Mouse (Mus musculus) G1E (cell line): ENCODE measurements around the gene Gmpr. TPM values are rescaled to one million over a fixed set of nuclear protein-coding genes. Genes with fewer than 3 reads are reported as not detected.
A peak's percentile ranks its signal among the peaks of the same experiment; 100 is the strongest.

Experiments
- ATAC-seq: 2 replicates; pipeline ENCODE4 v1.8.0; 2016; ENCODE audit warnings: mild to moderate bottlenecking; ENCODE audit not compliant: insufficient number of reproducible peaks, poor library complexity, low FRiP score, severe bottlenecking; ENCODE audit errors: extremely low read depth
- DNase-seq: peaks from one replicate; pipeline ENCODE4 v3.0.0; 2012; ENCODE audit warnings: low spot score
- H3K27me3 ChIP-seq: 2 replicates; pipeline ENCODE4 v1.6.1; 2012; ENCODE audit warnings: mild to moderate bottlenecking, low read length, inconsistent platforms; ENCODE audit not compliant: insufficient read depth
- H3K36me3 ChIP-seq: replicated peaks from 2 replicates; pipeline ENCODE3; 2012; ENCODE audit warnings: mild to moderate bottlenecking, inconsistent platforms
- H3K4me1 ChIP-seq: 2 replicates; pipeline ENCODE4 v1.6.1; 2012; ENCODE audit warnings: low read depth, low read length, inconsistent platforms, mixed read lengths; ENCODE audit not compliant: insufficient read depth
- H3K4me3 ChIP-seq: 2 replicates; pipeline ENCODE4 v1.5.1; 2012; ENCODE audit warnings: low read depth, mild to moderate bottlenecking, inconsistent platforms, low read length, moderate library complexity, mixed read lengths
- H3K9me3 ChIP-seq: replicated peaks from 2 replicates; pipeline ENCODE4 v1.6.1; 2012; ENCODE audit warnings: inconsistent platforms
- CTCF ChIP-seq: IDR thresholded peaks from 2 replicates; pipeline ENCODE4 v1.5.1; 2012; ENCODE audit warnings: low read depth, low read length, inconsistent platforms, mixed read lengths
- GATA1 ChIP-seq: IDR thresholded peaks from 2 replicates; pipeline ENCODE4 v1.6.1; 2012; ENCODE audit warnings: borderline replicate concordance, low read length, inconsistent platforms, mixed read lengths
- GATA2 ChIP-seq: IDR thresholded peaks from 2 replicates; pipeline ENCODE4 v1.6.1; 2012; ENCODE audit warnings: low read depth, low read length, inconsistent platforms, borderline replicate concordance
- POLR2AphosphoS5 ChIP-seq: IDR thresholded peaks from 2 replicates; pipeline ENCODE4 v1.6.1; 2012; ENCODE audit warnings: low read depth, low read length, inconsistent platforms; ENCODE audit not compliant: insufficient replicate concordance
- TAL1 ChIP-seq: conservative IDR thresholded peaks from 2 replicates; pipeline ENCODE4 v1.6.1; 2012; ENCODE audit warnings: low read depth, low read length, inconsistent platforms, mixed read lengths
- polyA plus RNA-seq: library from polyadenylated mRNA; stranded (reverse); fragments of >175 nt; gene quantifications from 2 replicates; pipeline ENCODE4 v1.2.3, GENCODE M21; 2012
- total RNA-seq, 2 experiments: library from RNA; stranded (forward) in 1 of 2; stranded (reverse) in 1 of 2; fragments of 200-1000 nt in 1 of 2; fragments of >200 nt in 1 of 2; fragmentation: Nextera tagmentation in 1 of 2; gene quantifications; 2 replicates each; pipeline ENCODE4 v1.2.3; 2014 to 2017

Gmpr gene
- total and polyA plus RNA-seq, 3 experiments = 85.9 to 372 (median 309) TPM

DNA sequence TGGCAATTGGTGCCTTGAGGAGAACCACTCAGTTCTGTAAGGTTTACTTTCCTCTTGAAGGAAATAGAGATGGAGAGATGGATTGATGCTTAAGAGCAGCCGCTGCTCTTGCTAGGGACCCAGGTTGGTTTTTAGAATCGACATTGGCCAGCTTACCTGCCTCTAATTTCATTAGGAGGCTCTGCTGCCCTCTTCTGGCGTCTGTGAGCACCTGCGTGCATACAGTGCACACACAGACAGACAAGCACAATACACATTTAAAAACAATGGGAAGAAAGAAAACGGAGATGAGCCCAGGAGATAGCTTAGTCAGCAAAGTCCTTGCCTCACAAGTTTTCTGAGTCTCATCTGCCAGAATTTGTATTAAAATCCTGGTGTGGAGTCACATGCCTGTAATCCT lies 75.8 kb downstream of the Gmpr start:
- Histone ChIP-seq H3K4me3 (no peak overlapping the region), H3K9me3 (no peaks in the 10 kb centered on the region), H3K27me3 (no peaks in the 10 kb centered on the region), H3K4me1 (no peaks in the 10 kb centered on the region), H3K36me3 (peaks cover 23% of the 10 kb centered on the region)
- TF ChIP-seq POLR2AphosphoS5 = no peak
- TF ChIP-seq GATA2 = no peak
- peak; percentile 5; the same call in 1 of the 2 replicates for TF ChIP-seq CTCF
- no peak for TF ChIP-seq TAL1
- TF ChIP-seq GATA1 = no peak
- DNase-seq (no peak), ATAC-seq (no peak)

GRCm38 (mm10) chr13:45590898-45591297 lies 83.7 kb downstream of the Gmpr start:
- TF ChIP-seq GATA2 (no peak), TAL1 (no peak), CTCF (no peak), POLR2AphosphoS5 (no peak), GATA1 (no peak)
- no peaks in the 10 kb centered on the region for H3K36me3 ChIP-seq
- H3K4me1 ChIP-seq = no peaks in the 10 kb centered on the region
- no peak overlapping the region for H3K4me3 ChIP-seq
- DNase-seq (no peak), ATAC-seq (no peak)
- H3K9me3 ChIP-seq = no peaks in the 10 kb centered on the region
- no peaks in the 10 kb centered on the region for H3K27me3 ChIP-seq

DNA sequence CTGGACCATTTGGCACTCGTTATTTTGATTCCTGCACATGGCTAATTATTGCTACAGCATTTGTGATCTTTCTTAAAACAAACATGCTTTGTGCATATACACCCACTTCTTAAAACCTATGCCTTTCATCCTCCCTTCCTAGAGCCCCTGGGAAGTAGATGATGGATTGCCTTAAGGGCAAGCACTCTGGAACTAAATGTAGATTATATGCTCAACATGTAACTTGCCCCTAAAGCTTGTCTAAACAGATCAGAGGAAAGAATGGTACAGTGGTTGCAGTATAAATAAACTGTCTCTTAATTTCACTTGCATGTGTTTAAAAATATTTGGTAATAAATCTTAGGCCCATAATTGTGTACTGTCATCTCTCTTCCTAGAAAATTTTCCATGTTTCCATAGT lies 86.7 kb downstream of the Gmpr start:
- DNase-seq = no peak
- Histone ChIP-seq H3K36me3 (peaks cover 2% of the 10 kb centered on the region), H3K4me1 (no peaks in the 10 kb centered on the region), H3K4me3 (no peak overlapping the region), H3K27me3 (no peaks in the 10 kb centered on the region), H3K9me3 (no peaks in the 10 kb centered on the region)
- ATAC-seq = no peak
- no peak for TF ChIP-seq CTCF
- TF ChIP-seq GATA1 = no peak
- no peak for TF ChIP-seq POLR2AphosphoS5
- TF ChIP-seq TAL1 = no peak
- TF ChIP-seq GATA2 = no peak

DNA sequence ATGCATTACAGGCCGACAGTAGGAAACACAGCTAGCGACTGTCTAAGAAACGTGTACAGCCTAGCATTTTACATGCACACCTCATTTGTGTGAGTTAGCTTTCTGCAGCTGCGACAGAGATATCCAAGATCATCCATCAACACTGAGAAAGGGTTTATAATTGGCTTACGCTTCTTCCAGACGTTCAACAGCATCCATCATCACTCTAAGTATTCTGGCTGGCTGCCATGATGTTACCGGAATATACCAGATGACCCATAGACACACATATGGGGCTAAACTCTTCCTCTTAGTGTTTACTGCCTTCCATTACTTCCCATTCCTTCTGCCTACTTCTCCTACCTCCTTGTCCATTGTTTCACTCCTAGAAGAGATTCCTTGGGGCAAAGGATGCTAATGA lies 88.2 kb downstream of the Gmpr start:
- DNase-seq (no peak), ATAC-seq (no peak)
- H3K27me3 ChIP-seq = no peaks in the 10 kb centered on the region
- peaks cover 2% of the 10 kb centered on the region for H3K36me3 ChIP-seq
- no peaks in the 10 kb centered on the region for H3K9me3 ChIP-seq
- peaks cover 2% of the 10 kb centered on the region; the same call in 1 of the 2 replicates for H3K4me1 ChIP-seq
- no peak overlapping the region for H3K4me3 ChIP-seq
- no peak for TF ChIP-seq GATA1
- TF ChIP-seq GATA2 = no peak
- TF ChIP-seq TAL1 = no peak
- no peak for TF ChIP-seq POLR2AphosphoS5
- TF ChIP-seq CTCF = no peak

DNA sequence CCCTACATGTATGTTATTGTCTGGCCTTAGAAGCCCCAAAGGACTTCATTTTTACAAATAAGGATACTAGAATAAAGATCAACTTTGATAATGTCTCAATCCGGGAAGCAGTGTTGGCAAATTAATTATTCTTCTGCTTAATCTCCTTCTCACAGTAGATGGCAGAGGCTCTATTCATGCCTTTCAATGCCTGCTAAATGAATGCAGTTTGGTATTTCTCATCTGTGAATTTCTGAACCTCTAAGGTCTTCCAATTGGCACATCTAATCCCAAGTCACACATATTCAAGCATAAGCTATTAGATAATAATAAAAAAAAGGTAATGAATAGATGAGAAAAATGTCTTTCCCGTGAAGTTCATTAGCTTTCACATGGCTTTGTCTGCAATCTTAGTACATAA lies 92.6 kb downstream of the Gmpr start:
- no peak for DNase-seq
- ATAC-seq = no peak
- no peaks in the 10 kb centered on the region for H3K27me3 ChIP-seq
- TF ChIP-seq CTCF = no peak
- no peak for TF ChIP-seq GATA1
- TF ChIP-seq TAL1 = no peak
- no peak for TF ChIP-seq POLR2AphosphoS5
- no peak for TF ChIP-seq GATA2
- H3K36me3 ChIP-seq = peaks cover 9% of the 10 kb centered on the region
- no peak overlapping the region for H3K4me3 ChIP-seq
- no peaks in the 10 kb centered on the region for H3K9me3 ChIP-seq
- peaks cover 9% of the 10 kb centered on the region for H3K4me1 ChIP-seq

GRCm38 (mm10) chr13:45600443-45600842 lies 93.2 kb downstream of the Gmpr start:
- peaks cover 9% of the 10 kb centered on the region for H3K4me1 ChIP-seq
- TF ChIP-seq GATA2 = no peak
- TF ChIP-seq GATA1 = no peak
- no peak for TF ChIP-seq POLR2AphosphoS5
- TF ChIP-seq CTCF = no peak
- no peak for TF ChIP-seq TAL1
- ATAC-seq = no peak; the same call in 1 of the 2 replicates
- DNase-seq = no peak
- H3K27me3 ChIP-seq = no peaks in the 10 kb centered on the region
- H3K4me3 ChIP-seq = no peak overlapping the region
- H3K9me3 ChIP-seq = no peaks in the 10 kb centered on the region
- H3K36me3 ChIP-seq = peaks cover 12% of the 10 kb centered on the region

Other genes starting within 250 kb of the Gmpr start
- 0.68 and 0.92 TPM in 2 replicates for gene Mylip, start 117.7 kb upstream of the Gmpr start, total RNA-seq (2014; fragmentation: Nextera tagmentation)
- gene Mylip, start 117.7 kb upstream of the Gmpr start, total RNA-seq (2017) = 0.23 and 0.33 TPM in 2 replicates
- gene Mylip, start 117.7 kb upstream of the Gmpr start, polyA plus RNA-seq = 0.02 and 0.03 TPM in 2 replicates